Mouse (Mus musculus) stomach, embryonic 14.5 days (tissue): ENCODE results near the gene Themis2. TPM values are rescaled to one million over a fixed set of nuclear protein-coding genes. Genes with fewer than 3 reads are reported as not detected.
"Not testable (repeated sequence)": the region's sequence is repeated elsewhere in the genome, so short reads cannot be mapped to it uniquely, and the experiment has no call there.

Source experiments
- ATAC-seq: fragments of 200-750 bp; cut with Nextera tagmentation; 2 replicates; pipeline ENCODE4 v1.8.0; 2017; ENCODE audit warnings: low read depth, moderate TSS enrichment; ENCODE audit not compliant: insufficient number of reproducible peaks, insufficient read depth, low FRiP score
- H3K27ac ChIP-seq: fragments of 300-500 bp; sonication (generic); 2 replicates; pipeline ENCODE4 v1.5.1; 2014; ENCODE audit warnings: mild to moderate bottlenecking, low read length, moderate library complexity, mixed read lengths
- H3K27me3 ChIP-seq: fragments of 300-500 bp; sonication (generic); 2 replicates; pipeline ENCODE4 v1.6.1; 2014; ENCODE audit warnings: low read length, control low read depth, mixed read lengths; ENCODE audit not compliant: control insufficient read depth, insufficient read depth
- H3K36me3 ChIP-seq: fragments of 300-500 bp; sonication (generic); 2 replicates; pipeline ENCODE4 v1.6.1; 2014; ENCODE audit warnings: mild to moderate bottlenecking, control low read depth, low read length, moderate library complexity, mixed read lengths; ENCODE audit not compliant: control insufficient read depth, insufficient read depth
- H3K4me1 ChIP-seq: fragments of 300-500 bp; sonication (generic); 2 replicates; pipeline ENCODE4 v1.6.1; 2014; ENCODE audit warnings: low read length, control low read depth, mixed read lengths; ENCODE audit not compliant: control insufficient read depth, insufficient read depth
- H3K4me2 ChIP-seq: fragments of 300-500 bp; sonication (generic); replicated peaks from 2 replicates; pipeline ENCODE4 v1.6.1; 2014; ENCODE audit warnings: low read depth, low read length, control low read depth
- H3K4me3 ChIP-seq: fragments of 300-500 bp; sonication (generic); 2 replicates; pipeline ENCODE4 v1.5.1; 2014; ENCODE audit warnings: low read depth, low read length, control low read depth
- H3K9ac ChIP-seq: fragments of 300-500 bp; sonication (generic); replicated peaks from 2 replicates; pipeline ENCODE4 v1.6.1; 2014; ENCODE audit warnings: low read depth, mild to moderate bottlenecking, control low read depth, low read length, moderate library complexity, mixed read lengths
- H3K9me3 ChIP-seq: fragments of 300-500 bp; sonication (generic); 2 replicates; pipeline ENCODE4 v1.6.1; 2016; ENCODE audit warnings: low read depth, low read length, control low read depth; ENCODE audit not compliant: control insufficient read depth
- WGBS: fragments of 180-500 bp; shearing (Covaris S2); extraction: QIAGEN DNeasy Blood & Tissue Kit; methylation state at CpG from one replicate; pipeline ENCODE4 v1.1.7; 2014; 5-methylcytosine and 5-hydroxymethylcytosine counted together
- polyA plus RNA-seq: library from polyadenylated mRNA; unstranded; fragments of >200 nt; fragmentation: Nextera tagmentation; extraction: Ambion mirVana; gene quantifications from 2 replicates; pipeline ENCODE4 v1.2.1, GENCODE M21; 2014

Gene Themis2
- polyA plus RNA-seq, 1 experiment from 2014 or later: 1.1 TPM

DNA sequence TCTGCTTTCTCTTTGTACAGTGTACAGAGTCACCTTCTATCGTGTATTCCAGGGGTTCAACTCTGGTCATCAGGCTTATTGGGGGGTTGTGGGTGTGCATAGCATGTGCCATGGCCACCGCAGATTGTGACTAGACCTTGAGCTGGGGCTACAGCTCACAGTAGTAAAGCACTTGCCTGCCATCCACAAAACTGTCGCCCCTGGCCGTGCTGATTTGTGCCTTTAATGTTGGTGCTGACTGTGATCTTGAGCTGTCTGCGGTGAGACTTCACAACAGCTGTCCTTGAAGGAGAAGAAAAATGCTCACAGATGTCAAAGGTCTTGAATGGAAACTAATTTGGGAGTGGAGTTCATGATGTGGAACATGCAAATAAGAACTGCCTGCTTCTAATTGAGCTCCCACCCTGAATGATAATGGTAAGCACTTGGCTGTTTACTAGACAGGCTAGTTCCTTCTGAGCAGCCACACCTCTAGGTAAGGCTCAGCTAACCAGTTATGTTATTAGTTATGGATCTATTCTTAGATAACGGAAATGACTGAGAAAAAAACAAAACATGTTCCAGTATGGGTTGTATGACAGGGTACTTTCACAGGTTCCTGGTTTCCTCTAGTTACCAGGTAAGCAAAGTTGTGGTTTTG lies 17.5 kb downstream of the Themis2 start:
- Histone ChIP-seq H3K4me1 (no peaks in the 10 kb centered on the region), H3K36me3 (peaks cover 55% of the 10 kb centered on the region), H3K27me3 (no peaks in the 10 kb centered on the region), H3K4me2 (no peak overlapping the region), H3K9me3 (no peaks in the 10 kb centered on the region), H3K27ac (no peak overlapping the region), H3K4me3 (no peak overlapping the region), H3K9ac (no peak overlapping the region)
- ATAC-seq: no peak
- 93% methylated on average over 6 of the region's 6 CpGs for WGBS

DNA sequence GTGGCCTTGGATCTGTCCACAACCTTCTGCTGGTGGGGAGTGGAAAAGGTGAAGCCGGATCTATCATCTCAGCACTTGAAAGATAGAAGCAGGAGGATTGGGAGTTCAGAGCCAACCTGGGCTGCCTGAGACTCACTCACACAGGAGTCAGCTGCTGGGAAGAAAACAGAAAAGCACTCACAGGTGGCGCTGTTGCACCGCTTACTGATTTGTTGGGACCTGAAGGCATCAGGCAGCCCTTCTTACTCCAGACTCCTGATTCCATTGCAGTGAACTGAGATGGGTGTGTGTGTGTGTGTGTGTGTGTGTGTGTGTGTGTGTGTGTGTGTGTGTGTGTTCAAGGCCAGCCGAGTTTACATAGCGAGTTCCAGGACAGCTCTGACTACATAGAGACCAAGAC lies 19.4 kb downstream of the Themis2 start:
- H3K36me3 ChIP-seq: peaks cover 72% of the 10 kb centered on the region
- no peak overlapping the region for H3K27ac ChIP-seq
- no peaks in the 10 kb centered on the region for H3K27me3 ChIP-seq
- H3K9ac ChIP-seq: no peak overlapping the region
- ATAC-seq: no peak
- H3K9me3 ChIP-seq: no peaks in the 10 kb centered on the region
- H3K4me1 ChIP-seq: no peaks in the 10 kb centered on the region
- WGBS: 79% methylated on average over 5 of the region's 5 CpGs
- H3K4me2 ChIP-seq: no peak overlapping the region
- no peak overlapping the region for H3K4me3 ChIP-seq

DNA sequence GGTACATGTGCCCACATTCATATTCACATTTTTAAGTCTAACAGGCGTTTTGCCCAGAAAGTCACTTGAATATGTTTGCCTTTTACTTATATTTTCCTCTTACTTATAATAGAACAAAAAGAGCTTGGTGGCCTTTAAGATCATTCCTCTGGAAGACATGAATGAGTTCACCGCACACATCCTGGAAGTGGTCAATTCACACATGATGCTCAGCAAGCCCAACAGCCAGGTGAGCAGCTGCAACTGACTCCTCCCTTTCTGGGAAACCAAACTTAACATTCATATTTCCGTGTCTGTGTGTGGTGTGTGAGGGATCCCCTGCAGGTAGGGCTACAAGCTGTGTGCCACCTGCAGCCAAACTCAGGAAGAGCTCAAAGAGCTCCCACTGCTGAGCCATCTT lies 21.3 kb downstream of the Themis2 start:
- no peak overlapping the region for H3K27ac ChIP-seq
- H3K4me1 ChIP-seq: no peaks in the 10 kb centered on the region
- 83% methylated on average over 3 of the region's 3 CpGs for WGBS
- H3K27me3 ChIP-seq: no peaks in the 10 kb centered on the region
- H3K36me3 ChIP-seq: peaks cover 84% of the 10 kb centered on the region
- ATAC-seq: no peak
- no peak overlapping the region for H3K4me3 ChIP-seq
- H3K9me3 ChIP-seq: no peaks in the 10 kb centered on the region
- H3K9ac ChIP-seq: no peak overlapping the region
- H3K4me2 ChIP-seq: no peak overlapping the region

DNA sequence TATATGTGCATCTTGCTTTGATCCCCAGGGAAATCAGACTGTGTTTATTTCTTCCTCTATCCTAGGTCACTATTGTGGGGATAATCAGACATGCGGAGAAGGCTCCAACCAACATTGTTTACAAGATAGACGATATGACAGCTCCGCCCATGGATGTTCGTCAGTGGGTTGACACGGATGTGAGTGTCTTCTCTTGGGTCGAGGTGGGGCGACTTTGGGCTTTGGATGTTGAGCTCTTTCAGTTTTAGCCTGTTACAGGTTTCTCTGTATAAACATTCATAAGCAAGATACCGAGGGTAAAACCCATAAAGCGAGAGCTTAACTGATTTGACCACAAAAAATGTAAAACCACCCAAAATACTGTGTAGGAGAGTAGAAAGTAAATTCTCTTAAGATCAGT lies 24.4 kb downstream of the Themis2 start:
- H3K4me2 ChIP-seq: no peak overlapping the region
- no peak overlapping the region for H3K9ac ChIP-seq
- no peak overlapping the region for H3K4me3 ChIP-seq
- H3K4me1 ChIP-seq: 0 out of 2 replicates have a peak, but pooled peaks cover 5% of the 10 kb centered on the region
- H3K36me3 ChIP-seq: peaks cover 57% of the 10 kb centered on the region
- H3K27me3 ChIP-seq: no peaks in the 10 kb centered on the region
- 86% methylated on average over 9 of the region's 9 CpGs for WGBS
- H3K27ac ChIP-seq: no peak overlapping the region
- no peak for ATAC-seq
- no peaks in the 10 kb centered on the region for H3K9me3 ChIP-seq

DNA sequence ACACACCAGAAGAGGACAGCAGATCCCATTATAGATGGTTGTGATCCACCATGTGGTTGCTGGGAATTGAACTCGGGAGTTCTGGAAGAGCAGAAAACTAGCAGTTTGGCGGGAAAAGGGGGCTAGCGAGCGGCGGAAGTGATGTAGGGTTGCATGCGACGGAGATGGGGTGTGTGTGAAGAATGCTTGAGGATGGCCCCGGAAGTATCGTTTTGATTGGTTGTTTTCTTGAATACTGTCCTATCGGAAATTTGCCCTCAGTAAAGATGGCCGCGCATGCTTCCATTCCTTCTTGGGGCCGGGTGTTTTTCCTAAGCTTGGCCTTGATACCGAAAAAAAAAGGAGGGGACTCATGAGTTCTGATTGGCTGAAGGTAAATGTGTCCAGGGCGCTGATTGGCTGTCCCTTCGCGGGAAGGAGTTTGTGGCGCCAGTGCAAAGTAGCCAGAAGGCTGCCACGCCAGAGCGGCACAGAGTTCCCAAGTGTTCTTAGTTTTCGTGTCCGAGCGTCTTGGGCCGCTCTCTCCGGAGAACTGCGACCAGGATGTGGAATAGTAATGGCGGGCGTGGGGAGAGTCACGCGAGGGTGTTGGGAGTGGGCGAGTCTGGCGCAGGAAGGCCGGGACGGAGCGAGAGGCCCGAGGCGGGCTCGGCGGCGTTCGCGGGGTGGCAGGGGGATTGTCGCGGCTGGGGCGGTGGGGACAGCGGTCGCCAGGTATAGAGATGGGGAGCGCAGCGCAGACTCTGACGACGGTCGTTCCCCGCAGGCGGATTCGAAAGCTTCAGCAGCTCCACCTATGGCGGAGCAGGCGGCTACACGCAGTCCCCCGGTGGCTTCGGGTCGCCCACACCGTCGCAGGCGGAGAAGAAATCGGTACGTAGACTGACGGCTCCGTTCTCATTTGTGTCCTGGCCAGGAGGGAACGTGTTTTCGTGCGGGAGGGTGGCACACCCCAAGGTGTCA lies 28.0 kb downstream of the Themis2 start, which contains the start of gene Rpa2:
Rpa2 (plus strand) TSS at position 419 of the 963 bp plus-strand sequence.
- peak; percentile 95 for ATAC-seq

DNA sequence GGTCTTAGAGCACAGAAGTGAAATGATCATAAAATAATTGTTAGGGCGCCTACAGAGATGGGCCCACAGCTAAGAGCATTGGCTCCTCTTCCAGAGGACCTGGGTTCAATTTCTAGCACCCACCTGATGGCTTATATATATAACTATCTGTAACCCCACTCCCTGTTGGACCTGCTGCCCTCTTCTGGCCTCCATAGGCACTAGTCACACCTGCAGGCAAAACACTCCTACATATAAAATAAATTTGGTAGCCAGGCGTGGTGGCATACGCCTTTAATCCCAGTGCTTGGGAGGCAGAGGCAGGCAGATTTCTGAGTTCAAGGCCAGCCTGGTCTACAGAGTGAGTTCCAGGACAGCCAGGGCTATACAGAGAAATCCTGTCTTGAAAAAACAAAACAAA lies 33.1 kb downstream of the Themis2 start:
- not testable (repeated sequence) for H3K27ac ChIP-seq, ATAC-seq, H3K4me1 ChIP-seq, H3K9me3 ChIP-seq, H3K4me3 ChIP-seq, H3K27me3 ChIP-seq, H3K4me2 ChIP-seq, H3K9ac ChIP-seq, H3K36me3 ChIP-seq
- 70% methylated on average over 3 of the region's 3 CpGs for WGBS

More for the DNA sequence above, 28.0 kb downstream of the Themis2 start, which contains the start of gene Rpa2:
- Histone ChIP-seq H3K4me3 (peak within 1 kb of the TSS; percentile 87), H3K27me3 (no peaks in the 10 kb centered on the region), H3K9me3 (no peaks in the 10 kb centered on the region), H3K4me2 (peak within 1 kb of the TSS; percentile 82), H3K4me1 (0 out of 2 replicates have a peak, but pooled peaks cover 5% of the 10 kb centered on the region), H3K9ac (peak within 1 kb of the TSS; percentile 84), H3K27ac (peak within 1 kb of the TSS; percentile 68; the same call in 1 of the 2 replicates), H3K36me3 (peaks cover 23% of the 10 kb centered on the region; the same call in 1 of the 2 replicates)
- WGBS: under 1% methylated on average over 71 of the region's 71 CpGs

DNA sequence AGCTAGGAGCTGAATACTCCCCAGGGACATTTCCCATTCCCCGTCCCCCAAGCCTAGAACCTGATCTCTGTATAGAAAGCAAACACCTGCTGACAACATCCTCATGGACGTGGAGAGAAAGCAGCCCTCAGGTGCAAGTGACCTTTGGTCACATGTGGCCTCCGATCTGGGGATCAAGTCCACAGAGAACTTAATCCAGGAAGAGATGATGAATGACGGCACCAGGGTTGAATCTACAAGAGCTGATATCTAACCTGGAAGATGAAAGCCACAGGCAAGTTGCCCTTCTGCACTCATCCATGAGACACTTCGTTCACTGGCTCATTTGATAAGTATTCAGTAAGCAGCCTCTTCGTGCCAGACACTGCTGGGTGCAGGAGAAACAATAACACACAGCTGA lies 33.6 kb downstream of the Themis2 start:
- Histone ChIP-seq H3K36me3 (no peaks in the 10 kb centered on the region), H3K9ac (no peak overlapping the region), H3K4me3 (no peak overlapping the region), H3K27me3 (no peaks in the 10 kb centered on the region), H3K4me1 (no peaks in the 10 kb centered on the region), H3K27ac (no peak overlapping the region), H3K4me2 (no peak overlapping the region), H3K9me3 (no peaks in the 10 kb centered on the region)
- no peak for ATAC-seq
- 66% methylated on average over 6 of the region's 6 CpGs for WGBS

DNA sequence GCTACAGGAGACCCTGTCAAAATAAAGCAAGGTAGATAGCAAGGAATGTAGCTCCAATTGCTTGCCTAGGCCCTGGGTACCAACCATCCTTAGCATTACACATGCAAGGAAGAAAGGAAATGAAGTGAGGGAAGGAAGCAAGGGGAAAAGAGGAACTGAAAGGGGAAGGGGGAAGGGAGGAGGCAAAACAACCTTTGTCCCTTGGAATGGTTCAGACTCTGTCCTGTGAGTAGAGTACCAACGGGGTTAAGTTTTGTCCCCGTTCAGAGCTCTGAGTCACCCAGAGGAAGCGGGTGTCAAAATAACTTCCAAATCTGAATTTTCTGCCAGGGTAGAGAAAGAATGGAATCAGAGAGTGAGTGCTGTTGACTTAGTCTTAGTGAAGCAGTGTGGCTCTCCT lies 35.9 kb downstream of the Themis2 start:
- H3K9ac ChIP-seq: no peak overlapping the region
- no peak overlapping the region for H3K4me2 ChIP-seq
- no peaks in the 10 kb centered on the region for H3K27me3 ChIP-seq
- H3K4me1 ChIP-seq: no peaks in the 10 kb centered on the region
- H3K27ac ChIP-seq: no peak overlapping the region
- ATAC-seq: no peak
- 57% methylated on average over 3 of the region's 3 CpGs for WGBS
- H3K9me3 ChIP-seq: no peaks in the 10 kb centered on the region
- H3K36me3 ChIP-seq: no peaks in the 10 kb centered on the region
- no peak overlapping the region for H3K4me3 ChIP-seq
